Mouse (Mus musculus): ENCODE data around the gene Rgma. TPM values are rescaled to one million over a fixed set of nuclear protein-coding genes. Genes with fewer than 3 reads are reported as not detected.

Rgma gene
- total RNA-seq, 2 experiments from 2014 or later = 34.5 to 51.1 TPM

GRCm38 (mm10) chr7:73371587-73372321 is 3.6 kb upstream of the Rgma start:
- DNase-seq = peak in 1 of 2 experiments; percentile 34

- DNase-seq = peak; percentile 89 to 91
Measured at GRCm38 (mm10) chr7:73372352-73372970, 2.8 kb upstream of the Rgma start.

- DNase-seq = peak; percentile 62 to 74
Measured at GRCm38 (mm10) chr7:73374727-73375126, 582 bp upstream of the Rgma start.

- peak; percentile 79 to 88 for DNase-seq
Measured at GRCm38 (mm10) chr7:73376101-73377001, 1.0 kb downstream of the Rgma start.

GRCm38 (mm10) chr7:73377307-73377706 is 2.0 kb downstream of the Rgma start:
- peak in 1 of 2 experiments; percentile 52 for DNase-seq

- no peak for DNase-seq
Measured at GRCm38 (mm10) chr7:73378034-73378433, 2.7 kb downstream of the Rgma start.

GRCm38 (mm10) chr7:73382843-73383242 is 7.5 kb downstream of the Rgma start:
- no peak for DNase-seq

- DNase-seq = no peak
Measured at GRCm38 (mm10) chr7:73388866-73389265, 13.6 kb downstream of the Rgma start.

- no peak for DNase-seq
Measured at GRCm38 (mm10) chr7:73389419-73389818, 14.1 kb downstream of the Rgma start.

- no peak for DNase-seq
Measured at GRCm38 (mm10) chr7:73389871-73390294, 14.6 kb downstream of the Rgma start.

- DNase-seq = peak in 1 of 2 experiments; percentile 57
Measured at GRCm38 (mm10) chr7:73390426-73391001, 15.2 kb downstream of the Rgma start.

- DNase-seq = peak; percentile 93 to 95
Measured at GRCm38 (mm10) chr7:73391002-73391517, 15.8 kb downstream of the Rgma start.

GRCm38 (mm10) chr7:73391518-73392321 is 16.4 kb downstream of the Rgma start:
- DNase-seq = peak; percentile 66 to 75

GRCm38 (mm10) chr7:73392359-73392758 is 17.1 kb downstream of the Rgma start:
- DNase-seq = no peak

GRCm38 (mm10) chr7:73393307-73394012 is 18.2 kb downstream of the Rgma start:
- DNase-seq = no peak

- no peak for DNase-seq
Measured at GRCm38 (mm10) chr7:73394013-73394409, 18.7 kb downstream of the Rgma start.

- peak; percentile 79 to 84 for DNase-seq
Measured at GRCm38 (mm10) chr7:73398319-73398718, 23.0 kb downstream of the Rgma start.

- peak in 1 of 2 experiments; percentile 47 for DNase-seq
Measured at GRCm38 (mm10) chr7:73398806-73399442, 23.6 kb downstream of the Rgma start.

- DNase-seq = peak; percentile 79 to 92
Measured at GRCm38 (mm10) chr7:73399501-73400044, 24.3 kb downstream of the Rgma start.

Data from heart, adult 18-20 months (tissue).